Mouse (Mus musculus) hindbrain, embryonic 12.5 days (tissue): ENCODE data around the gene Gbx2. TPM values are rescaled to one million over a fixed set of nuclear protein-coding genes. Genes with fewer than 3 reads are reported as not detected.
A peak's percentile ranks its signal among the peaks of the same experiment; 100 is the strongest.

ENCODE experiments used
- ATAC-seq: fragments of 200-750 bp; cut with Nextera tagmentation; 2 replicates; pipeline ENCODE4 v1.8.0; 2017; ENCODE audit warnings: moderate TSS enrichment; ENCODE audit not compliant: low FRiP score
- H3K27ac ChIP-seq: fragments of 300-500 bp; sonication (generic); 2 replicates; pipeline ENCODE4 v1.5.1; 2016; ENCODE audit warnings: mild to moderate bottlenecking
- H3K27me3 ChIP-seq: fragments of 300-500 bp; sonication (generic); 2 replicates; pipeline ENCODE4 v1.6.1; 2016; ENCODE audit warnings: mild to moderate bottlenecking
- H3K36me3 ChIP-seq: fragments of 300-500 bp; sonication (generic); 2 replicates; pipeline ENCODE4 v1.6.1; 2016; ENCODE audit warnings: mild to moderate bottlenecking
- H3K4me1 ChIP-seq: fragments of 300-500 bp; sonication (generic); 2 replicates; pipeline ENCODE4 v1.6.1; 2016
- H3K4me2 ChIP-seq: fragments of 300-500 bp; sonication (generic); replicated peaks from 2 replicates; pipeline ENCODE4 v1.6.1; 2016; ENCODE audit warnings: mild to moderate bottlenecking
- H3K4me3 ChIP-seq: fragments of 300-500 bp; sonication (generic); 2 replicates; pipeline ENCODE4 v1.5.1; 2016; ENCODE audit warnings: mild to moderate bottlenecking
- H3K9ac ChIP-seq: fragments of 300-500 bp; sonication (generic); 2 replicates; pipeline ENCODE4 v1.6.1; 2016; ENCODE audit warnings: mild to moderate bottlenecking, moderate library complexity
- H3K9me3 ChIP-seq: fragments of 300-500 bp; sonication (generic); replicated peaks from 2 replicates; pipeline ENCODE4 v1.6.1; 2016; ENCODE audit warnings: mild to moderate bottlenecking
- WGBS: fragments of 180-500 bp; shearing (Covaris S2); methylation state at CpG from one replicate; pipeline ENCODE4 v1.1.7; 2016; 5-methylcytosine and 5-hydroxymethylcytosine counted together
- polyA plus RNA-seq: library from polyadenylated mRNA; unstranded; fragments of >200 nt; fragmentation: Nextera tagmentation; extraction: Ambion mirVana; gene quantifications from 2 replicates; pipeline ENCODE4 v1.2.1, GENCODE M21; 2016

The Gbx2 gene
- polyA plus RNA-seq: 46.1 and 63.6 TPM in 2 replicates

- H3K36me3 ChIP-seq: no peaks in the 10 kb centered on the region
- peaks cover 86% of the 10 kb centered on the region for H3K27me3 ChIP-seq
- H3K9me3 ChIP-seq: no peaks in the 10 kb centered on the region
- WGBS: under 1% methylated on average over 33 of the region's 33 CpGs
- H3K27ac ChIP-seq: peak within 1 kb of the TSS; percentile 82
- peak; percentile 81 for ATAC-seq
- H3K4me3 ChIP-seq: peak within 1 kb of the TSS; percentile 57
- peaks cover 74% of the 10 kb centered on the region for H3K4me1 ChIP-seq
- peak within 1 kb of the TSS; percentile 79 for H3K4me2 ChIP-seq
- peak within 1 kb of the TSS; percentile 74 for H3K9ac ChIP-seq
These were observed at the start of gene Gbx2 for GRCm38 (mm10) chr1:89931120-89931519. Gene Gbx2 (minus strand): TSS chr1:89931179.

GRCm38 (mm10) chr1:89977261-89977660 is 46.3 kb upstream of the Gbx2 start:
- H3K9ac ChIP-seq: no peak overlapping the region
- no peak overlapping the region for H3K27ac ChIP-seq
- H3K36me3 ChIP-seq: no peaks in the 10 kb centered on the region
- no peaks in the 10 kb centered on the region for H3K4me1 ChIP-seq
- 93% methylated on average over 8 of the region's 8 CpGs for WGBS
- H3K9me3 ChIP-seq: no peaks in the 10 kb centered on the region
- no peak overlapping the region for H3K4me3 ChIP-seq
- H3K27me3 ChIP-seq: 0 out of 2 replicates have a peak, but pooled peaks cover 1% of the 10 kb centered on the region
- no peak for ATAC-seq
- no peak overlapping the region for H3K4me2 ChIP-seq

- 76% methylated on average over 8 of the region's 8 CpGs for WGBS
These were observed 45.4 kb upstream of the Gbx2 start for GRCm38 (mm10) chr1:89976411-89976810.

GRCm38 (mm10) chr1:89974541-89974940 is 43.6 kb upstream of the Gbx2 start:
- Histone ChIP-seq H3K27ac (no peak overlapping the region), H3K27me3 (peaks cover 27% of the 10 kb centered on the region), H3K9me3 (no peaks in the 10 kb centered on the region), H3K4me3 (no peak overlapping the region), H3K36me3 (no peaks in the 10 kb centered on the region), H3K4me2 (no peak overlapping the region), H3K9ac (no peak overlapping the region), H3K4me1 (no peaks in the 10 kb centered on the region)
- no peak for ATAC-seq
- WGBS: 79% methylated on average over 8 of the region's 8 CpGs

More at GRCm38 (mm10) chr1:89976411-89976810, 45.4 kb upstream of the Gbx2 start:
- no peaks in the 10 kb centered on the region for H3K9me3 ChIP-seq
- no peak overlapping the region for H3K27ac ChIP-seq
- no peaks in the 10 kb centered on the region for H3K4me1 ChIP-seq
- no peak overlapping the region for H3K4me3 ChIP-seq
- H3K27me3 ChIP-seq: peaks cover 9% of the 10 kb centered on the region; the same call in 1 of the 2 replicates
- H3K36me3 ChIP-seq: no peaks in the 10 kb centered on the region
- no peak overlapping the region for H3K4me2 ChIP-seq
- H3K9ac ChIP-seq: no peak overlapping the region
- no peak for ATAC-seq

- Histone ChIP-seq H3K27me3 (peaks cover 52% of the 10 kb centered on the region), H3K9me3 (no peaks in the 10 kb centered on the region), H3K27ac (no peak overlapping the region), H3K9ac (no peak overlapping the region), H3K4me3 (no peak overlapping the region), H3K4me1 (peaks cover 13% of the 10 kb centered on the region), H3K4me2 (no peak overlapping the region), H3K36me3 (no peaks in the 10 kb centered on the region)
- ATAC-seq: no peak
- WGBS: 63% methylated on average over 8 of the region's 8 CpGs
These were observed 40.9 kb upstream of the Gbx2 start for GRCm38 (mm10) chr1:89971848-89972247.

- Histone ChIP-seq H3K9me3 (no peaks in the 10 kb centered on the region), H3K4me2 (no peak overlapping the region), H3K9ac (no peak overlapping the region), H3K27ac (no peak overlapping the region), H3K27me3 (peaks cover 67% of the 10 kb centered on the region), H3K36me3 (no peaks in the 10 kb centered on the region), H3K4me3 (no peak overlapping the region), H3K4me1 (peaks cover 18% of the 10 kb centered on the region)
- WGBS: 80% methylated on average over 4 of the region's 4 CpGs
- ATAC-seq: no peak
These were observed 38.7 kb upstream of the Gbx2 start for GRCm38 (mm10) chr1:89969714-89970110.

GRCm38 (mm10) chr1:89969072-89969713 is 38.2 kb upstream of the Gbx2 start:
- H3K9me3 ChIP-seq: no peaks in the 10 kb centered on the region
- H3K27me3 ChIP-seq: peaks cover 67% of the 10 kb centered on the region
- peak overlapping the region; percentile 64; the same call in 1 of the 2 replicates for H3K4me3 ChIP-seq
- no peak for ATAC-seq
- no peak overlapping the region for H3K9ac ChIP-seq
- H3K4me2 ChIP-seq: peak overlapping the region; percentile 96
- 59% methylated on average over 10 of the region's 10 CpGs for WGBS
- H3K36me3 ChIP-seq: no peaks in the 10 kb centered on the region
- H3K4me1 ChIP-seq: peaks cover 23% of the 10 kb centered on the region
- no peak overlapping the region for H3K27ac ChIP-seq

GRCm38 (mm10) chr1:89968111-89968851 is 37.3 kb upstream of the Gbx2 start:
- Histone ChIP-seq H3K4me3 (peak overlapping the region; percentile 64), H3K4me1 (peaks cover 28% of the 10 kb centered on the region), H3K4me2 (peak overlapping the region; percentile 96), H3K27ac (peak overlapping the region; percentile 41; the same call in 1 of the 2 replicates), H3K27me3 (peaks cover 67% of the 10 kb centered on the region), H3K9me3 (no peaks in the 10 kb centered on the region), H3K9ac (peak overlapping the region; percentile 74), H3K36me3 (no peaks in the 10 kb centered on the region)
- ATAC-seq: peak; percentile 61; the same call in 1 of the 2 replicates
- WGBS: under 1% methylated on average over 84 of the region's 95 CpGs

GRCm38 (mm10) chr1:89967585-89967984 is 36.6 kb upstream of the Gbx2 start:
- peak overlapping the region; percentile 64 for H3K4me3 ChIP-seq
- H3K36me3 ChIP-seq: no peaks in the 10 kb centered on the region
- no peak overlapping the region for H3K9ac ChIP-seq
- peaks cover 67% of the 10 kb centered on the region for H3K27me3 ChIP-seq
- peak overlapping the region; percentile 96 for H3K4me2 ChIP-seq
- H3K9me3 ChIP-seq: no peaks in the 10 kb centered on the region
- 28% methylated on average over 9 of the region's 9 CpGs for WGBS
- no peak overlapping the region; the same call in 1 of the 2 replicates for H3K27ac ChIP-seq
- H3K4me1 ChIP-seq: peaks cover 34% of the 10 kb centered on the region
- ATAC-seq: no peak

- H3K27ac ChIP-seq: peak overlapping the region; percentile 62
- H3K4me2 ChIP-seq: no peak overlapping the region
- no peak overlapping the region for H3K4me3 ChIP-seq
- H3K9ac ChIP-seq: no peak overlapping the region
- no peaks in the 10 kb centered on the region for H3K36me3 ChIP-seq
- H3K4me1 ChIP-seq: peaks cover 48% of the 10 kb centered on the region
- WGBS: 50% methylated on average over 12 of the region's 12 CpGs
- H3K27me3 ChIP-seq: peaks cover 56% of the 10 kb centered on the region
- ATAC-seq: no peak
- no peaks in the 10 kb centered on the region for H3K9me3 ChIP-seq
These were observed 33.4 kb upstream of the Gbx2 start for GRCm38 (mm10) chr1:89964426-89964825.

GRCm38 (mm10) chr1:89963296-89963695 is 32.3 kb upstream of the Gbx2 start:
- Histone ChIP-seq H3K4me2 (no peak overlapping the region), H3K27ac (0 out of 2 replicates have a peak overlapping the region, but pooled peaks have one; percentile 66), H3K4me3 (no peak overlapping the region), H3K36me3 (no peaks in the 10 kb centered on the region), H3K4me1 (peaks cover 42% of the 10 kb centered on the region), H3K27me3 (peaks cover 46% of the 10 kb centered on the region), H3K9ac (no peak overlapping the region), H3K9me3 (no peaks in the 10 kb centered on the region)
- no peak for ATAC-seq
- WGBS: 86% methylated on average over 2 of the region's 2 CpGs

- Histone ChIP-seq H3K27ac (peak overlapping the region; percentile 66), H3K27me3 (peaks cover 34% of the 10 kb centered on the region), H3K9ac (no peak overlapping the region), H3K9me3 (no peaks in the 10 kb centered on the region), H3K36me3 (no peaks in the 10 kb centered on the region), H3K4me3 (no peak overlapping the region), H3K4me1 (peaks cover 35% of the 10 kb centered on the region), H3K4me2 (peak overlapping the region; percentile 41)
- ATAC-seq: peak; percentile 78
- 9% methylated on average over 13 of the region's 13 CpGs for WGBS
These were observed 31.1 kb upstream of the Gbx2 start for GRCm38 (mm10) chr1:89962092-89962491.
